Mouse (Mus musculus): ENCODE data around the gene Lrrk1.

- TF ChIP-seq CHD2 (IDR thresholded peaks at IDR 0.05; ENCODE audit: low read length) = no peak
- TF ChIP-seq RCOR1 (conservative IDR thresholded peaks at IDR 0.05; ENCODE audit: low read depth, low read length) = no peak
- TF ChIP-seq USF1 (IDR thresholded peaks at IDR 0.05; ENCODE audit: low read depth, low read length) = no peak
- no peak for TF ChIP-seq E2F4 (IDR thresholded peaks at IDR 0.05; ENCODE audit: insufficient replicate concordance, low read depth, low read length)
- TF ChIP-seq EP300 (IDR thresholded peaks at IDR 0.05; ENCODE audit: low read length) = no peak
- no peak for TF ChIP-seq NELFE (IDR thresholded peaks at IDR 0.05; ENCODE audit: low read depth, low read length)
- TF ChIP-seq POLR2A (IDR thresholded peaks at IDR 0.05; ENCODE audit: low read depth, low read length) = no peak
- TF ChIP-seq MAZ (IDR thresholded peaks at IDR 0.05; ENCODE audit: low read depth, low read length) = no peak
- TF ChIP-seq CHD1 (IDR thresholded peaks at IDR 0.05; ENCODE audit: low read depth, low read length) = no peak
Observed at GRCm38 (mm10) chr7:66215911-66216310, 172.2 kb downstream of the Lrrk1 start.

Measured in CH12.LX (cell line).